Mouse (Mus musculus) midbrain, embryonic 13.5 days (tissue): Measurements from ENCODE around the gene Olfr1272. TPM values are rescaled to one million over a fixed set of nuclear protein-coding genes. Genes with fewer than 3 reads are reported as not detected.
"Not testable (repeated sequence)": the region's sequence is repeated elsewhere in the genome, so short reads cannot be mapped to it uniquely, and the experiment has no call there.

Experiments
- ATAC-seq: fragments of 200-750 bp; cut with Nextera tagmentation; 2 replicates; pipeline ENCODE4 v1.8.0; 2017; ENCODE audit warnings: mild to moderate bottlenecking, moderate TSS enrichment, moderate library complexity
- H3K27ac ChIP-seq: fragments of 300-500 bp; sonication (generic); 2 replicates; pipeline ENCODE4 v1.5.1; 2015; ENCODE audit warnings: inconsistent platforms, mild to moderate bottlenecking, moderate library complexity
- H3K27me3 ChIP-seq: fragments of 300-500 bp; sonication (generic); 2 replicates; pipeline ENCODE4 v1.6.1; 2015; ENCODE audit warnings: mild to moderate bottlenecking, inconsistent platforms
- H3K36me3 ChIP-seq: fragments of 300-500 bp; sonication (generic); 2 replicates; pipeline ENCODE4 v1.6.1; 2015; ENCODE audit warnings: mild to moderate bottlenecking, inconsistent platforms
- H3K4me1 ChIP-seq: fragments of 300-500 bp; sonication (generic); replicated peaks from 2 replicates; pipeline ENCODE4 v1.6.1; 2015; ENCODE audit warnings: inconsistent platforms
- H3K4me2 ChIP-seq: fragments of 300-500 bp; sonication (generic); replicated peaks from 2 replicates; pipeline ENCODE4 v1.6.1; 2015; ENCODE audit warnings: moderate library complexity, mild to moderate bottlenecking, inconsistent platforms
- H3K4me3 ChIP-seq: fragments of 300-500 bp; sonication (generic); replicated peaks from 2 replicates; pipeline ENCODE4 v1.5.1; 2015; ENCODE audit warnings: mild to moderate bottlenecking, inconsistent platforms
- H3K9ac ChIP-seq: fragments of 300-500 bp; sonication (generic); replicated peaks from 2 replicates; pipeline ENCODE4 v1.6.1; 2015; ENCODE audit warnings: mild to moderate bottlenecking, inconsistent platforms
- H3K9me3 ChIP-seq: fragments of 300-500 bp; sonication (generic); 2 replicates; pipeline ENCODE4 v1.6.1; 2016; ENCODE audit warnings: mild to moderate bottlenecking, inconsistent platforms
- WGBS: fragments of 180-500 bp; shearing (Covaris S2); methylation state at CpG from one replicate; pipeline ENCODE4 v1.1.7; 2015; 5-methylcytosine and 5-hydroxymethylcytosine counted together
- polyA plus RNA-seq: library from polyadenylated mRNA; unstranded; fragments of >200 nt; fragmentation: Nextera tagmentation; extraction: Ambion mirVana; gene quantifications from 2 replicates; pipeline ENCODE4 v1.2.1, GENCODE M21; 2015

Gene Olfr1272
- polyA plus RNA-seq = not detected in 2 replicates

DNA sequence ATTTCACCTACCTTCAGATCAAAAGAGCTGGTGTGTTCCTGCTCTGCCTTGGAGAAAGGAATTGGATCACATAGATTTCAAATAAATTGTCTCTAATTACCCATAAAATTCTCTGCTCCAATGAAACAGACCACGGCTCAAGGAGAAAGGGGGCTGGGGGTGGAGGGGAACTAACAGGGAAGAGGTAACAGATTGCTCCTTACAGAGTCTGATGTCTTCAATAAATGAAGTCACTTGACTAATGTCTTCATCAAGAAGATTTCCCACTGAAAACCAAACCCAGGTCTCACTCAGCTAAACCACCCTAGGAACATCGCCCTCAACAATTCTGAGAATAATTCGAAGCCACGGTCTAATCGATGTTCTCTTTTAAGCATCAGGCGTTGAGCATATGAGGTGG lies at the start of gene Olfr1272:
Gene Olfr1272 (minus strand): TSS at position 101 of the 400 bp plus-strand sequence.
- Histone ChIP-seq H3K36me3 (no peaks in the 10 kb centered on the region), H3K27me3 (no peaks in the 10 kb centered on the region), H3K27ac (no peak within 1 kb of the TSS), H3K9me3 (no peaks in the 10 kb centered on the region), H3K4me2 (no peak within 1 kb of the TSS), H3K4me3 (no peak within 1 kb of the TSS), H3K4me1 (no peaks in the 10 kb centered on the region), H3K9ac (no peak within 1 kb of the TSS)
- ATAC-seq = no peak
- 76% methylated on average over 6 of the region's 6 CpGs for WGBS

DNA sequence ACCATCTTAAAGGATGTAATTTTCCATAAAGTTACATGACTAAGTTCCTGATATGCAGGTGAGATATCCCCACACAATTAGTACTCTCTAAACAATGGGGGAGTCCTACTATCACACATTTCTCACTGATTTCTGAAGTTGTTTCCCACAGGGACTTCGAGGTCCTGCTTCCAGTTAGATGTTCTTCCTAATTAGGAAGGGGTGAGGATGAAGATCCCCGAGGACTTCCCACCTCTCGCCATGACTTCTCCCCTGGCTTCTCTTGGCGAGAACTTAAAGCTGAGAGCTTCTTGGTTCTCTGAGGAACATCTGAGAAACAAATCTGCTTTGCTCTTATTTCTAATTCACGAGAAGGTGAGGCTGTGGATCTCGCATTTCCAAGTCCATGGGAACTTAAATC lies 29.3 kb upstream of the Olfr1272 start, which contains the start of gene Gm13769:
Gene Gm13769 (plus strand): TSS at position 301 of the 400 bp plus-strand sequence.
- not testable (repeated sequence) for H3K27ac ChIP-seq, H3K4me1 ChIP-seq, H3K27me3 ChIP-seq, H3K4me2 ChIP-seq, H3K4me3 ChIP-seq, H3K36me3 ChIP-seq, ATAC-seq, H3K9me3 ChIP-seq, H3K9ac ChIP-seq
- WGBS = no CpG with 5 or more reads among the region's 6 CpGs

- ATAC-seq = no peak
- Histone ChIP-seq H3K4me3 (no peak within 1 kb of the TSS), H3K4me1 (no peaks in the 10 kb centered on the region), H3K27me3 (no peaks in the 10 kb centered on the region), H3K9me3 (no peaks in the 10 kb centered on the region), H3K27ac (no peak within 1 kb of the TSS), H3K9ac (no peak within 1 kb of the TSS), H3K36me3 (no peaks in the 10 kb centered on the region), H3K4me2 (no peak within 1 kb of the TSS)
- 96% methylated on average over 2 of the region's 2 CpGs for WGBS
These were observed 21.7 kb downstream of the Olfr1272 start, which contains the start of gene Olfr1271 for GRCm38 (mm10) chr2:90270932-90271331. TSS of gene Olfr1271 (minus strand) at chr2:90271032.

- Histone ChIP-seq H3K4me2 (no peak within 1 kb of the TSS), H3K36me3 (no peaks in the 10 kb centered on the region), H3K9me3 (no peaks in the 10 kb centered on the region), H3K9ac (no peak within 1 kb of the TSS), H3K27me3 (no peaks in the 10 kb centered on the region), H3K4me1 (no peaks in the 10 kb centered on the region), H3K4me3 (no peak within 1 kb of the TSS), H3K27ac (no peak within 1 kb of the TSS)
- WGBS = 95% methylated on average over 4 of the region's 4 CpGs
- ATAC-seq = no peak
These were observed 35.1 kb downstream of the Olfr1272 start, which contains the start of gene Olfr142 for GRCm38 (mm10) chr2:90257492-90257891. TSS of gene Olfr142 (minus strand) at chr2:90257592.

Other genes starting within 250 kb of the Olfr1272 start
- gene Olfr140, start 229.2 kb downstream of the Olfr1272 start, polyA plus RNA-seq = not detected in 2 replicates
- gene Olfr1269, start 171.4 kb downstream of the Olfr1272 start, polyA plus RNA-seq = not detected in 2 replicates
- gene Olfr32, start 150.5 kb downstream of the Olfr1272 start, polyA plus RNA-seq = not detected in 2 replicates
- not detected in 2 replicates for gene Olfr1270, start 139.8 kb downstream of the Olfr1272 start, polyA plus RNA-seq
- gene Olfr1506, start 68.3 kb downstream of the Olfr1272 start, polyA plus RNA-seq = not detected in 2 replicates
- gene Olfr142, start 35.2 kb downstream of the Olfr1272 start, polyA plus RNA-seq = not detected in 2 replicates
- not detected in 2 replicates for gene Olfr1271, start 21.8 kb downstream of the Olfr1272 start, polyA plus RNA-seq
- gene Gm13769, start 29.4 kb upstream of the Olfr1272 start, polyA plus RNA-seq = 0.07 TPM in 1 of 2 replicates, not detected in the other
- not detected in 2 replicates for gene Olfr1274-ps, start 105.8 kb upstream of the Olfr1272 start, polyA plus RNA-seq